Mouse (Mus musculus) stomach, postnatal 0 days (tissue): Measurements from ENCODE around the gene Tmsb15a. TPM values are rescaled to one million over a fixed set of nuclear protein-coding genes. Genes with fewer than 3 reads are reported as not detected.

ENCODE experiments used
- ATAC-seq: fragments of 200-750 bp; cut with Nextera tagmentation; 2 replicates; pipeline ENCODE4 v1.8.0; 2017; ENCODE audit not compliant: low FRiP score, low TSS enrichment
- DNase-seq: peaks from one replicate; pipeline ENCODE4 v3.0.0-alpha.2; 2016; ENCODE audit warnings: low spot score
- H3K27ac ChIP-seq: fragments of 300-500 bp; sonication (generic); replicated peaks from 2 replicates; pipeline ENCODE4 v1.5.1; 2014; ENCODE audit warnings: mild to moderate bottlenecking, control low read depth
- H3K27me3 ChIP-seq: fragments of 300-500 bp; sonication (generic); 2 replicates; pipeline ENCODE4 v1.6.1; 2014; ENCODE audit warnings: low read length; ENCODE audit not compliant: control insufficient read depth, insufficient read depth
- H3K36me3 ChIP-seq: fragments of 300-500 bp; sonication (generic); 2 replicates; pipeline ENCODE4 v1.6.1; 2014; ENCODE audit warnings: low read length, mixed read lengths; ENCODE audit not compliant: control insufficient read depth, insufficient read depth
- H3K4me1 ChIP-seq: fragments of 300-500 bp; sonication (generic); replicated peaks from 2 replicates; pipeline ENCODE4 v1.6.1; 2014; ENCODE audit warnings: antibody characterized with exemption; ENCODE audit not compliant: control insufficient read depth, insufficient read depth
- H3K4me2 ChIP-seq: fragments of 300-500 bp; sonication (generic); replicated peaks from 2 replicates; pipeline ENCODE4 v1.6.1; 2014; ENCODE audit warnings: low read depth, mild to moderate bottlenecking, control low read depth, moderate library complexity
- H3K4me3 ChIP-seq: fragments of 300-500 bp; sonication (generic); 2 replicates; pipeline ENCODE4 v1.5.1; 2014; ENCODE audit warnings: low read depth, low read length, control low read depth
- H3K9ac ChIP-seq: fragments of 300-500 bp; sonication (generic); 2 replicates; pipeline ENCODE4 v1.6.1; 2014; ENCODE audit warnings: mild to moderate bottlenecking, low read length, control low read depth, mixed read lengths
- H3K9me3 ChIP-seq: fragments of 300-500 bp; sonication (generic); 2 replicates; pipeline ENCODE4 v1.6.1; 2016; ENCODE audit warnings: low read length; ENCODE audit not compliant: control insufficient read depth
- CTCF ChIP-seq: IDR thresholded peaks from 2 replicates; pipeline ENCODE4 v1.5.1; 2016; ENCODE audit warnings: antibody characterized with exemption, low read depth, mild to moderate bottlenecking, moderate library complexity
- EP300 ChIP-seq: optimal IDR thresholded peaks from 2 replicates; pipeline ENCODE3; 2016; ENCODE audit warnings: antibody characterized with exemption
- WGBS: fragments of 180-500 bp; shearing (Covaris S2); extraction: QIAGEN DNeasy Blood & Tissue Kit; methylation state at CpG from one replicate; pipeline ENCODE4 v1.1.7; 2014; 5-methylcytosine and 5-hydroxymethylcytosine counted together
- microRNA-seq: library from miRNA; unstranded; fragments of <30 nt; microRNA quantifications from one replicate; pipeline ENCODE4, GENCODE M21; 2016
- polyA plus RNA-seq: library from polyadenylated mRNA; unstranded; fragments of >200 nt; fragmentation: Nextera tagmentation; extraction: Ambion mirVana; gene quantifications from 2 replicates; pipeline ENCODE4 v1.2.1, GENCODE M21; 2015

The Tmsb15a gene
- polyA plus RNA-seq, 1 experiment from 2014 or later: not detected

- H3K4me1 ChIP-seq: no peaks in the 10 kb centered on the region
- no peaks in the 10 kb centered on the region for H3K9me3 ChIP-seq
- H3K27ac ChIP-seq: no peak within 1 kb of the TSS
- H3K9ac ChIP-seq: no peak within 1 kb of the TSS
- no peaks in the 10 kb centered on the region for H3K27me3 ChIP-seq
- no peak for DNase-seq
- no peak within 1 kb of the TSS for H3K4me2 ChIP-seq
- H3K4me3 ChIP-seq: no peak within 1 kb of the TSS
- WGBS: 50% methylated on average over 1 of the region's 1 CpGs
- H3K36me3 ChIP-seq: no peaks in the 10 kb centered on the region
- TF ChIP-seq CTCF: no peak
- no peak for TF ChIP-seq EP300
- ATAC-seq: no peak
These were observed 31.4 kb downstream of the Tmsb15a start, which contains the start of gene Tcp11x2 for GRCm38 (mm10) chrX:135693633-135694032. Gene Tcp11x2 (minus strand): TSS chrX:135693790.

DNA sequence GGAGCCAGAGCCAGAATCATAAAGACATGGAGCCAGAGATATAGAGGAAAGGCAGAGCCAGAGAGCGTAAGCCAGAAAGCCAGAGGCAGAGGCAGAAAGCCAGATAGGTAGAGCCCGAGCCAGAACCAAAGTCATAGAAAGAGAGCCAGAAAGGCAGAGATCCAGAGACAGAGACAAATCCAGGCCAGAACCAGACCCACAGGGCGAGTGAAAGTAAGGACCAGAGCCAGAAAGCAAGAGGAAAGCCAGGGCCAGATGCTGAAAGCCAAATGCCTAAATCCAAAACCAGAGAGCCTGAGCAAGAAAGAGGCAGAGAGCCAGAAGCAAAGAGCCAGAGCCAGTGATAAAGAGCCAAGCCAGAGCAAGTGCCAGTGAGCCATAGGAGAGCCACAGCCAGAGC is 37.3 kb downstream of the Tmsb15a start:
- Histone ChIP-seq H3K4me3 (no peak overlapping the region), H3K27me3 (no peaks in the 10 kb centered on the region), H3K27ac (no peak overlapping the region), H3K4me2 (no peak overlapping the region), H3K9ac (no peak overlapping the region), H3K36me3 (no peaks in the 10 kb centered on the region), H3K4me1 (no peaks in the 10 kb centered on the region), H3K9me3 (no peaks in the 10 kb centered on the region)
- DNase-seq (no peak), ATAC-seq (no peak)
- WGBS: 56% methylated on average over 3 of the region's 3 CpGs
- TF ChIP-seq CTCF (no peak), EP300 (no peak)

- Histone ChIP-seq H3K36me3 (no peaks in the 10 kb centered on the region), H3K4me2 (no peak overlapping the region), H3K27ac (no peak overlapping the region), H3K9ac (no peak overlapping the region), H3K4me1 (no peaks in the 10 kb centered on the region), H3K27me3 (no peaks in the 10 kb centered on the region), H3K9me3 (no peaks in the 10 kb centered on the region), H3K4me3 (no peak overlapping the region)
- no peak for DNase-seq
- TF ChIP-seq EP300: no peak
- TF ChIP-seq CTCF: no peak
- ATAC-seq: no peak
- 55% methylated on average over 2 of the region's 2 CpGs for WGBS
These were observed 43.2 kb downstream of the Tmsb15a start for GRCm38 (mm10) chrX:135681858-135682257.

Small RNA genes lying within 50 kb of the gene (microRNA-seq; reads per million reads assigned to microRNA genes)
- not detected for gene Mir7646

Other genes starting within 250 kb of the Tmsb15a start
- gene AV320801, start 230.7 kb downstream of the Tmsb15a start, polyA plus RNA-seq: not detected in 2 replicates
- 0.16 and 0.39 TPM in 2 replicates for gene Nxf7, start 126.5 kb downstream of the Tmsb15a start, polyA plus RNA-seq
- gene Prame, start 97.6 kb downstream of the Tmsb15a start, polyA plus RNA-seq: not detected in 2 replicates
- gene Tcp11x2, start 31.5 kb downstream of the Tmsb15a start, polyA plus RNA-seq: 0.07 TPM in 1 of 2 replicates, not detected in the other
- 6.5 TPM in 2 replicates for gene Armcx5, start 17.5 kb upstream of the Tmsb15a start, polyA plus RNA-seq
- 10.9 and 11.3 TPM in 2 replicates for gene Gprasp1, start 17.5 kb upstream of the Tmsb15a start, polyA plus RNA-seq
- 16.1 and 16.6 TPM in 2 replicates for gene Bhlhb9, start 72.3 kb upstream of the Tmsb15a start, polyA plus RNA-seq
- 6.1 and 6.2 TPM in 2 replicates for gene Gprasp2, start 113.8 kb upstream of the Tmsb15a start, polyA plus RNA-seq